Mouse (Mus musculus) common myeloid progenitor, adult 5-6 weeks (primary cell): ENCODE results near the gene Rtkn2. TPM values are rescaled to one million over a fixed set of nuclear protein-coding genes. Genes with fewer than 3 reads are reported as not detected.

Source experiments
- ATAC-seq: replicated peaks from 2 replicates; pipeline ENCODE4 v1.8.0; 2016; ENCODE audit warnings: low read depth, mild to moderate bottlenecking, moderate TSS enrichment, inconsistent platforms; ENCODE audit not compliant: poor library complexity, severe bottlenecking
- total RNA-seq: library from RNA; stranded (forward); fragments of 200-1000, 187-1606 nt; gene quantifications from 2 replicates; pipeline ENCODE4 v1.2.3, GENCODE M21; 2017

Rtkn2 gene
- total RNA-seq, 1 experiment from 2014 or later: 13.7 TPM

- no peak for ATAC-seq
Measured at GRCm38 (mm10) chr10:68036368-68036980, 57.1 kb downstream of the Rtkn2 start.

- ATAC-seq: no peak
Measured at GRCm38 (mm10) chr10:68038997-68039624, 59.7 kb downstream of the Rtkn2 start.

- ATAC-seq: peak; percentile 77
Measured at GRCm38 (mm10) chr10:68039641-68040205, 60.4 kb downstream of the Rtkn2 start.

- ATAC-seq: no peak
Measured at GRCm38 (mm10) chr10:68040394-68040793, 61.0 kb downstream of the Rtkn2 start.

- ATAC-seq: no peak
Measured at GRCm38 (mm10) chr10:68043973-68044372, 64.6 kb downstream of the Rtkn2 start.

- no peak for ATAC-seq
Measured at GRCm38 (mm10) chr10:68044864-68045263, 65.5 kb downstream of the Rtkn2 start.

GRCm38 (mm10) chr10:68048641-68049305 lies 69.4 kb downstream of the Rtkn2 start:
- ATAC-seq: peak; percentile 72

- ATAC-seq: no peak
Measured at GRCm38 (mm10) chr10:68050882-68051281, 71.5 kb downstream of the Rtkn2 start.

- ATAC-seq: no peak
Measured at GRCm38 (mm10) chr10:68051316-68051933, 72.1 kb downstream of the Rtkn2 start.

- ATAC-seq: no peak
Measured at GRCm38 (mm10) chr10:68052307-68052706, 72.9 kb downstream of the Rtkn2 start.

- no peak for ATAC-seq
Measured at GRCm38 (mm10) chr10:68054131-68054530, 74.8 kb downstream of the Rtkn2 start.

- ATAC-seq: no peak
Measured at GRCm38 (mm10) chr10:68054706-68055105, 75.3 kb downstream of the Rtkn2 start.

GRCm38 (mm10) chr10:68057841-68058240 lies 78.5 kb downstream of the Rtkn2 start:
- no peak for ATAC-seq

- no peak for ATAC-seq
Measured at GRCm38 (mm10) chr10:68058378-68058777, 79.0 kb downstream of the Rtkn2 start.

- ATAC-seq: no peak
Measured at GRCm38 (mm10) chr10:68060590-68061248, 81.3 kb downstream of the Rtkn2 start.

GRCm38 (mm10) chr10:68061249-68061615 lies 81.9 kb downstream of the Rtkn2 start:
- ATAC-seq: no peak

- ATAC-seq: no peak
Measured at GRCm38 (mm10) chr10:68063806-68064545, 84.6 kb downstream of the Rtkn2 start.

- no peak for ATAC-seq
Measured at GRCm38 (mm10) chr10:68064571-68064970, 85.2 kb downstream of the Rtkn2 start.

GRCm38 (mm10) chr10:68066173-68066572 lies 86.8 kb downstream of the Rtkn2 start:
- ATAC-seq: no peak

- no peak for ATAC-seq
Measured at GRCm38 (mm10) chr10:68067961-68068360, 88.6 kb downstream of the Rtkn2 start.
